Mouse (Mus musculus) ES-Bruce4 (cell line): ENCODE data around the gene Cmas.

Experiments
- CTCF ChIP-seq: IDR thresholded peaks from one replicate; pipeline ENCODE4 v1.8.1; 2011; ENCODE audit warnings: low read depth, low read length
- POLR2A ChIP-seq: IDR thresholded peaks from one replicate; pipeline ENCODE4 v1.8.1; 2011; ENCODE audit warnings: low read length; ENCODE audit not compliant: insufficient read depth

GRCm38 (mm10) chr6:142758562-142758961, 2.1 kb downstream of the Cmas start:
- no peak for TF ChIP-seq CTCF
- TF ChIP-seq POLR2A: no peak
